Mouse (Mus musculus) ovary, postnatal 14 days (tissue): ENCODE results near the gene Ap3d1.
A peak's percentile ranks its signal among the peaks of the same experiment; 100 is the strongest.

ENCODE experiments used
- DNase-seq: peaks from one replicate; pipeline ENCODE4 v3.0.0; 2022; ENCODE audit warnings: low spot score

The Ap3d1 gene

DNA sequence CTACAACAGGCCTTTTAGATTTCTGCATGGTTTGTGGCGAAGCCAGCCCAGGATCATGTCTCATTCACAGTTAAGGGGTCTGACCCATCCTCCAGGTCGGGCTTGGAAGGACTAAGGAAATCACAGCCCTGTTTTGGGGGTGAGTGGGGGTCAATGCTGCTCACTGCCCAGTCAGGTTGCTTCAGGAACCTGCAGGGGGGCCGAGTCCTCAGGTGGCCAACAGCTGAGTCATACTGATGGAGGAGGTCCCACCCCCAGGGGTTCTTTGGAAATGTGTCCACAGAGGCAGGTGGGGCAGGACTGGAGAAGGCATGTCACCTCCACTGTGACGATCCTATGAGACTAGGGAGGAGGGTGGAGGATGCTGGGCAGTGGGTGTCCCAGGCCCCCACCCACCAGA lies 76.6 kb downstream of the Ap3d1 start:
- DNase-seq: no peak

- DNase-seq: peak; percentile 54
Observed at GRCm38 (mm10) chr10:80665016-80665380, 77.1 kb downstream of the Ap3d1 start.

DNA sequence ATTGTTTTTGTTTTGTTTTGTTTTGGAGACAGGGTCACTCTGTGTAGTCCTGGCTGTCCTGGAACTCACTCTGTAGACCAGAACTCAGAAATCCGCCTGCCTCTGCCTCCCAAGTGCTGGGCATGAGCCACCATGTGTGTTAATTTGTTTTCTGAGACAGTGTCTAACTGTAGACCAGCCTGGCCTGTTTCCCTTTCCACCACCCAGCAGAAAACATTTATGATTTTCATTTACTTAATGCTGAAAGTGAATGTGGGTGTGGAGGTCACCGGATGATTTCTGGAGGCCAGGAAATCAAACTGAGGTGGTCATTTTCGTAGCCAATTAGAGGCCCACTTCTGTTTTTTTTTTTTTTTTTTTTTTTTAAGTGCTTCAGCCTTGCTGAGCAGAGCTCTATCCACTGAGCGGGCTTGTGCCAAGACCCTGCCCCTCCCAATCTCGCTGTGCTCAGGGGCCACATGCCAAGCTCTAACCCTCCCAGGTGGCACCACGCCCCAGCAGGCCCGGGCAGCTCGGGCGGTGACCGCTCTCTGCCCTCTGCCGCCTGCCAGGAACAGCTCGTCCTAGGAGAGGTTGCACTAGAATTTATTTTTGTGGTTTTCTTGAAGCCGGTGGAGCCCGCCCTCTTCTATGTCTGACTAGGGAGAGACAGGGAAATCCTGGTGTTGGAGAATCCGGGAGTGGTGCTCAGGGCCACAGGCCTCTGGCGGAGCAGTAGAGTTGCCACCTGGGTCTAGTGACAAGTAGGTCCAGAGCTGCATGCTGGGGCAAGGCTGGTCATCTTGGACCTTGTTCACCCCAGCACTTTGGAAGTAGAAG lies 77.7 kb downstream of the Ap3d1 start:
- peak; percentile 83 for DNase-seq

DNA sequence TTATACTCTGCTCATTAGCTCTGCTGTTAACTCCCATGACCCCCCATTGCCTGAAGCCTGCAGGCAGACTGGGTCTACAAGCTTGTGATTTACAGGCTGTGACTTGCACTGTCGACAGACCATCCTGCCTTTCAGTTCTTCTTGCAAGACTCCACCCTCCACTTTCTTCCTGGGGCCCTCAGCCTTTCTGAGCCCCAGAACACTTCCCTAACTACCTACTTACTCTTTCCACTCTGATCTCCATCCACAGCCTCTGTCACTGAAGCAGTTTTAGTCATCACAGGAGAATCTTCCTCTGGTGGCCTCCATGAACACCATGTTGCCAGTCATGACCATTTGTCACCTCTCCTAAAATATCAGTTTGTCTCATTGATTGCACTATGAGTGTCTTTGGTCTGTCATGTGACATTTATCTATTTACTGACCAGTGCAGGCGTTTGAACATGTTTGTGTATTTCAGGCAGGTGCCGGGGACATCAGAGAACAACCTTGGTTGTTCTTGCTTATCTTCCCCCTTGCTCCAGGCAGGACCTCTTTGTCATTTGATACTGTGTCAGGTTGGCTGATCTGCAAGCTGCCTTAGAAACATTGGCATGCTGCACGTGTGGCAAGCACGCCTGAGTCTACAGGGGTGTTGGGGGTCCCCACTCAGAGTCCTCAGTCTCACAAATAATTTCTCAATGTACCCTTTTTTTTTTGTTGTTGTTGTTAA lies 78.4 kb downstream of the Ap3d1 start:
- DNase-seq: no peak

- no peak for DNase-seq
Observed at GRCm38 (mm10) chr10:80661149-80661548, 80.9 kb downstream of the Ap3d1 start.

GRCm38 (mm10) chr10:80659213-80659612 lies 82.9 kb downstream of the Ap3d1 start:
- DNase-seq: peak; percentile 71

DNA sequence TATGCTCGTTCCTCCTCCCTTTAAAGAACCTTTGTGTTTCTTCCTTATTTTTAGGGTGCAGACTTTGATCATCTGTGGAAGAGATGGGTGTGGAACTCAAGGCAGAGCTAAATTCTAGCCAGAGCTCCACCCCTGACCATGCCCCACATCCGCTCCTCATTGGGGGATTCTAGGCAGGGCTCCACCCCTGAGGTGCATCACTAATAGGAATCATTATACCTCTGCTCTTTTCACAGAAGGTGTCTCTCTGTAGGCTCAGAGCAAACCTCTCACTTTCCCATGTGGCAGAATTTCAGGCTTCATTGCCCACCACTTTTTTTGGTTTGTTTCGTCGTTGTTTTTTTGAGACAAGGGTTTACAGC lies 83.2 kb downstream of the Ap3d1 start:
- DNase-seq: no peak

- DNase-seq: no peak
Observed at GRCm38 (mm10) chr10:80658194-80658840, 83.7 kb downstream of the Ap3d1 start.
